Mouse (Mus musculus) induced T-regulatory cell, adult 2 months (primary cell): ENCODE results near the gene Bcorl1.
A peak's percentile ranks its signal among the peaks of the same experiment; 100 is the strongest.

Experiments used
- DNase-seq: peaks from one replicate; pipeline ENCODE4 v3.0.0-alpha.2; 2012; ENCODE audit warnings: low read depth

Bcorl1 gene

GRCm38 (mm10) chrX:48341141-48341540 is at the start of gene Bcorl1:
Gene Bcorl1 (plus strand): TSS chrX:48341358.
- peak; percentile 56 for DNase-seq

DNA sequence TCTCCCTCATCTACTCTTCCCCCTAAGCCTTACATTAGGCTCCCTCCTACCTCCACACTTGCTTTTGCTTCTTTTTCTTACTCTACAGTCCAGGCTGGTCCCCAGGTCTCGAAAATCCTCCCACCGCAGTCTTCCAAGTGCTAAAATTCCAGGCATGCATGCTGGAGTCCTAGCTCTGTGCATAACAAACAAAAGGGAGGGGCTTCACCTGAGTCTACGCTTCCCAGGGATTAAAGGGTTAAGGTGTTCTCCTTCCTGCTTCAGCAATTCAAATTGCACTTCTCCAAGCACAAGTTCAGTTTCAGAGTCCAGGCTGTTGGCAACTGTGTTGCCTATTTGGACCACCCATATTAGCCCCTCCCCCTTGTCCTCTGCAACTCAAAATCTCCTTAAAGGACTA is 49.7 kb upstream of the Bcorl1 start:
- no peak for DNase-seq

DNA sequence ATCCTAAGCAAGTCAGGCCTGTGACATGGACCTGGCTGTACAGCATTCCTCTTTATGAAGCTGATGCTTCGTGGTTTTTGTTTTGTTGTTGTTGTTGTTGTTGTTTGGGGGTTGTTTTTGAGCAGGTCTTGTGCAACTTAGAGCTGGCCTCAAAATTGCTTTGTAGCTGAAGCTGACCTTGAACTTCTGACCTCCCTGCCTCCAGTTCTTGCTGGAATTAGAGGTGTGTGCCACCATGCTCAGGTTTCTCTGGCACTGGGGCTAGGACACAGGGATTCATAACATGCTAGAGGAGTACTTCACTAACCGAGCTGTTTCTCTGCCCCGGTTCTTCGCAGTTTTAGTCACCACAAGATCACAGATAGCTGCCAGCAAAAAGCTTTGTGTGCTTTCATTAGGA is 35.8 kb upstream of the Bcorl1 start:
- DNase-seq: no peak

GRCm38 (mm10) chrX:48310706-48311517 is 30.2 kb upstream of the Bcorl1 start:
- DNase-seq: peak; percentile 34

DNA sequence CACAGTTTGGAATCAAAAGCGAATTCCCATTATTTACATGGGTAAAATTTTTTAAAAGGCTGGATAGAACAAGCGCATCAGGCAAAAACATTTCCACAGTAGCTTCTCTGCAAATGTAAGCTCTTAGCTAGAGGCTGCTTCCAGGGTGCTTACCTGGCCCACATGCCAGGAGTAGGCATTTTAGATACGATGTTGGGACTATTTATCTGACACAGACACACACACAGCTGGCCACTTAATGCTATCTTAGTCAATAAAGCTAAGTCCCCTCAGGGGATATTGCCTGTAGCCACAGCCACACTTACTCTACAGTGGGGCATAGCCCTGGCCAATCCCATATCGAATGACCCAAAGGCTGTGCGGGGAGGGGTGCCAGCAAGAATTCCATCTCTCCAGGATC is 29.4 kb upstream of the Bcorl1 start:
- no peak for DNase-seq

DNA sequence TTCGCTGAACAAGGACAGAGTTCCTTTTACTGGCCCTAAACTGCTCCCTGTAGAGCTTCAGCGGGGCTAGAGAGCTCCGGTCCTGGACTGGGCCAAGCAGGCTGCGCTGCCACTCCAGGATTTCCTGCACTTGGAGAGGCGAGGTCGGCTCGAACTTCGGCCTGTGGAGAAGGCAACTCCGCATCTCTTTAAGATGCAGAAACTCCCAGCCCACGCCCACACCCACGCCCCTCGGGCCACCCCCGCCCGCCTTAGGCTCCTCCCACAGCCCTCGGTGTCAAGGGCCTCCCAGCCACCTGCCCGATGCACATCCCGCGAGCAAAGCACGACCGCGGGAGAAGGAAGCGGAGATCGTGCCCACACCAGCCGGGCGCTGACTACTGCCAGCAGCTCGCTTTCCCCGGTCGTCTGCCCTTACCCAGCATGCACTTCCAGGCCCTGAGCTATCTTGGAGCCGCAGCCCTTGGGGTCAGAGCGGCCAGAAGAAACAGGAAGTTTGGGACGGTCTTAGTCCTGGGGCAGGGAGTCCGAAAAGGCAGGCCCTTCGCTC is 26.6 kb upstream of the Bcorl1 start:
- peak; percentile 88 for DNase-seq

DNA sequence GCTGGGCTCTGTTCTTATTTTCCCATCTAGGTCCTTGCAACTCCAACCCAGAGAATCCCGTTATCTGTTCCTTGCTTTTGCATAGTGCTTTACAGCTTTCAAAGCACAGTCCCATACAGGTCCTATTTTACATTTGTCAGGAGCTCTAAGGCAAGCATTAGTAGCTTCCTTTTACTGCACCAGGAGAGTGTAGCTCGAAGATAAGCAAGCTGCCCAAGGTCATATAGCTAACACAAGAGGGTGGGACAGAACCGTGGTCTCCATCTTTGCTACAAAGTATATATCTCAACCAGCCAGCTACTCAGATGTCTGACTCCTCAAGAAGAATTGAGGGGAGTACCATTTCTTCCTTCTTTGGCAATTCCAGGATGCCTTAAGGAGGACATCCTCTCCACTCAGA is 23.7 kb upstream of the Bcorl1 start:
- DNase-seq: no peak

DNA sequence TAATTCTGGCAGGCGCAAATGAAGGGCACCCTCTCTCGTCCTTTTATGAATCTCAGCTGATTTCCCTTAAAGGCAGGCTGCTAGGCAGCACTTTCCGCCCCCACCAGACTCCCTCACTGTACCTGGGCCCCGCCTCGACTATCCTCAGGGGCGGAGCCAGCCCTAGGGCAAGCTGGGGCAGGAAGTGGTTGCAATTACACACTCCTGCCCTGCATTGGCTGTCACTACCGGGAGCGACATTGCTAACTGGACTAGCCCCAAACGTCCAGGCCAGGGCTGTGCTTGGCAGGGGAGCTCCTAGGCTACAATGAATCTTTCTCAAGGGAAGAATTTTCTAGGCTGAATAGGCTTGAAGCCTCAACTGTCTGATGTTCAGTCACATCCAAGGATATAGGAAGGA is 23.0 kb upstream of the Bcorl1 start:
- peak; percentile 84 for DNase-seq

GRCm38 (mm10) chrX:48340441-48341049 is 613 bp upstream of the Bcorl1 start:
- peak; percentile 35 for DNase-seq

DNA sequence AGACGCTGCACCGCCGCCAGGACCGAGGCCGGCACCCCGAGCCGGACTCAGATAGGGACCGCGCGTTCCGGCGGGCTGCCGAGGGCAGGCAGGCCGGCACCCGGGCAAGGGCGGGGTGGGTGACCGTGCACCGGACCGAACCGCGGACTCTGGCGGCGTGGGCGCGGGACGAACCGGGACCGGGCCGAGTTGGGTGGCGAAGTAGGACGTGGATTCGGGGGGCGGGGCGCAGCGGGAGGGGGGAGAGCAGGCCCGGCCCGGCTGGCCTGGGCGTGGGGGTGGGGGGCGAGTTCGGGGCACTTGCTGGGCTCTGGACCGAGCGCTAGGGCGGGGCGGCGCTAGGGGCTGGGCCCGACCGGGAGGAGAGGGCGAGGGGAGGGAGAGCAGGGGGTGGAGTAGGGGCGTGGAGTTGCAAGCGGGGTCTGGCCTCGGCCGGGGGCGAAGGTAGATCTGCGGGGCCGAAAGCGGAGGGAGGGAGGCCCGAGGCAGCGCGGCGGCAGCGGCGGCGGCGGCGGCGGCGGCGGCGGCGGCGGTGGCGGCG is 533 bp downstream of the Bcorl1 start:
- DNase-seq: peak; percentile 34

DNA sequence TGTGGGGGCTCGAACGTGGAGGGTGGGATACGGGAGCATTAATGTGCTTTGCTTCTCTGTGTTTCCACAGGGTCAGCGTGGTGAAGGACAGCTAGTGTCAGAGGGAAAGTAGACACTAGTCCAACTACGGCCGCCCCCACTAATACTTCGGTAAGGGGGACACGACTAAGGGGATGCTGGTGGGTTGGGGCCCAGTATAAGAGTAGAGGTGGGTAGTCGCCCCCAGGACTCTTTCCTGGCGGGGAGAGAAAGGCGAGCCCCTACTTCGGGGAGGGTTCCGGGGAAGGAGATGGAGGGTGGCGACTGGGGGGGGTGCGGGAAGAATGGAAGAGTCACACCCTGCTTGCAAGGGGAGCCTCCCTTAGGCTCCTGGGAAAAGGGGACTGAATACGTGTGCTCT is 1.6 kb downstream of the Bcorl1 start:
- DNase-seq: no peak

DNA sequence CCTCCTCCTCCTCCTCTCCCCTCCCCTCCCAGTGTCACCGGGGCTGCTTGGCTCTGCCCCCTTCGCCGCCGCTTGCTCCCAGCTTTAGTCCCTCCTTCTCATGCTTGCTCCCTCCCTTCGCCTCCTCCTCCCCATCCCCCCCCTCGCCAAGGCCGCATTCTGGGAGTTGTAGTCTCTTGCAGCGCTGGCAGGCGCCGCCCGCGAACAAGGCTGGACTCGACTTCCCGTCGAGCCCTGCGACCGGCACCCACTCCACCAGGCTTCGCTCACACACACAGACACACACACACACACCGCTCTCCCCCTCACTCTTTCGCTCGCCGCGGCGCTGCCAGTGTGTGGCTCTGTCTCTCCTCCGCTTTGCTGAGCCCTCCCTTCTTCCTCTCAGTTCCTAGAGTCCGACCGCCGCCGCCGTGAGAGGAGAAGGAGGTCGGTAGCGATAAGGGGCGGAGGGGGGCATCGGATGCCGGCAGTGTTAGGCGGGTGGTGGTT is 2.3 kb downstream of the Bcorl1 start:
- peak; percentile 91 for DNase-seq

DNA sequence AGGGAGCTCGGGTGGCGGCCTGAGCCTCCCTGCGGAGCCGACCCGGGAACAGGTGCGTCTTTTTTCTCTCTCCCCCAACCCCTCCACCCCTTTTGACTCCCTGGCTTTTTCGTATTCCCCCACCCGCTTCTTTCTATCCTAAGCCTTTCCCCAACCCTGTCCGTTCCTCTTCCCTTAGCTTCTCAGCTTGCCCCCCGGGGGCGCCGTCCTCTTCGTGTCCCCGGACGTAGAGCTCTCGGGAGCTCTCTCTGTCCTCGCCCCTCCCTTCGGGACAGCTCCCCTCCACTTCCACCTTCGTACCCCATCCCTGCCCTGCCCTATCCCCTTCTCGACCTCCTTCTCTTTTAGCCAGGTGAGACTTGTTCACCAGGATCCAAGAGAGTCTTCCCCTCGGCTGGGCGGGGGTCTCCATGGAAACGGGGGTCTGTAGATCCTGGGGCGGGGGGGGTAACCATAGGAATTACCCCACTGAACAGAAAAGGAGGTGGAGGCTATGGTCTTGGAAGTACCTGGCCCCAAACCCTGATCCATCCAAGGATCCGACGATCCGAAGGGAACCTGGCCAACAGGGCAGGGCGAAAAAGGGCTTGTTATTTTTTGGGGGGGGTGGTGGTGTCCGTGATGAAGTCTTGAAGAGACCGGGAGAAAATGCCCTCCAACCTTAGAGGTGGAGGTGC is 2.9 kb downstream of the Bcorl1 start:
- DNase-seq: no peak

DNA sequence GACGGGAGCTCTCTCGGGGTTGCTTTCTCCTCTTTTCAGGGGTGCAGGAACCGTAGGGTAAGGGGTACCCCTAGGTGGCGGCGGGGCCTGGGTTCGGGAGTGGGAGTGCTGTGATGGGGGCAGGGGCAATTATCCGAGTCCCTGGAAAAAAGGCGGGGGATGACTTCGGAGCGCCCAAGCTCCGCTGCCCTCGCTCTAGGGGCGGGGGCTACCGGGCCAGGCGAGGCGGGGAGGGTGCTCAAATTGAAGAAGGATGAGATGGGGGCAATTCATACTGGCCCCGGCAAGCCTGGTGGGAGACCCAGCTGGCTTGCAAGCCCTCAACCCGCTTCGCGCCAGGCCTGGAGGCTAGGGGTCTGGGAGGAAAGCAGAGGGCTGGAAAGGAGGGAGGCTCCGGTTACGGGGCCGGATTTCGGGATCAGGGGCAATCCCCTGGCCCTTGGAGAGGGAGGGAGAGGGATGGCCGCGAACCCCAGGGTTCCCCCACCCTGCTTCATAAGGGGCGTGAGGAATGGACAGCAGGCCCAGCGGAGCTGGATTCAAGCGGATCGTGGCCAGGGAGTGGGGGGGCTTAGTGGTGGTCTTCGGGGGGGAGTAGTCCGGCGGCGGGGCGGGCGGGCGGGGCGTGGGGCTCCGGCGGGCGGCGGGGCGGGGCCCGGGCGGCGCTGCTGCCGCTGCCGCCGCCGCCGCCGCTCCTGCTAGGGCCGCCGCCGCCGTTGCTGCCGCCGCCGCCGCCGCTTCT is 3.7 kb downstream of the Bcorl1 start:
- DNase-seq: peak; percentile 27

DNA sequence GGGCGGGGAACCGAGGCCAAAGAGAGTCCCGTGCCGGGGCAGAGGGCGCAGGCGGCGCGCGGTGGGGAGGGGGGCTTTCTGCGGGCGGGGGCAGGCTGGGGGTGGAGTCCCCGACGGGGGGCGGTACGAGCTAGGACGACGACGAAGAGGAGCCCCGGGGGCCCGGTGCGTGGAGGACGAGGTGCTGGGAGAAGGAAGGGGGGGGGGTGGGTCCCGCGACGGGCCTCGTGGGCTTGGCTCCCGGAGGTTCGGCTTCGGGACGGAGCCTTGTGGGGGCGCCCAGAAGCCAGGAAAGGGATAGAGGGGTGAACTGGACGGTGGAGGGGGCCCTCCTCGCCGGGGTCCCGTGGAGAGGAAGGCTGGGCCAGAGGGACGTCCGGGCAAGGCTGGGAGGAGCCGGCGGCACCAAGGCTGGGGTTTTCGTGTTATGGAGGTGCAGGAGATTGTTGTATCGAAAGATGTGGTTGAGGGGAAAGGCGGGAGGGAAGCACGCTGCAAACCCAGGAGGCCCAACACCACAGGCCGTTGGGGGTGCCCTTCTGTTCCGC is 4.3 kb downstream of the Bcorl1 start:
- peak; percentile 60 for DNase-seq

- no peak for DNase-seq
Observed at GRCm38 (mm10) chrX:48355346-48355745, 14.2 kb downstream of the Bcorl1 start.

DNA sequence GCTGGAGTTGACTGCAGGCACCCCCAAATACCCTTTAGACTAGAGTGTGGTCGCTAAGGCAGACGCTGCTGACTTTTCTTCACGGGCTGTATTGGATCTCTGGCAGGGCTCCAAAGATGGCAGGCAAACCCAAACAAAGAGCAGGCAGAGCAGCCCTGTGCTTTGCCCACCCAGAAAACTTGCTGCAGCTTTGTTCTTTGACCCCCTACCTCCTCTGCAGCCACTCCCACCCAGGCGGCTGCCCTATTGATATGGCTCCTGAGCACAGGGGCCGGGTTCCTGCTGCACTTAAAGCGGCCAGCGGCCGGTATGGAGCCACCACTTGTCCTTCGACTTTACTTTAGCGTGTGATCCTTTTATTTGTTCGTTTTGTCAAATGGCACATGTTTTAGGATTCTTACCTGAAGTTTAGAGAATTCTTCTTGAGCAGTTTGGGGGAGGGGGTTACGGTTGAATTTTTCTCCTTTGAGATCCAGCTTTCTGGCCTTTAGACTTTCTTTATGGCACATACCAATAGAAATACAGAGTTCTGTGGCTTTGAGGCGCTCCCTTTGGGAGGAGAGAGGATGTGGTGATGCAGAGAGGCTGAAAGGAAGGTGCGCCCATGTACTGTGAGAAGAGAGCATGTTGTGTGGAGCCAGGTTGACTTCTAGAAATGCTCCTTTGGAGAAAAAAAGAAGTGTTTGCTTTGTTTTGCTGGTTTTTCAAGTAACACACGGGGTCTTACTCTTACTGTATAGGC is 24.8 kb downstream of the Bcorl1 start:
- no peak for DNase-seq

DNA sequence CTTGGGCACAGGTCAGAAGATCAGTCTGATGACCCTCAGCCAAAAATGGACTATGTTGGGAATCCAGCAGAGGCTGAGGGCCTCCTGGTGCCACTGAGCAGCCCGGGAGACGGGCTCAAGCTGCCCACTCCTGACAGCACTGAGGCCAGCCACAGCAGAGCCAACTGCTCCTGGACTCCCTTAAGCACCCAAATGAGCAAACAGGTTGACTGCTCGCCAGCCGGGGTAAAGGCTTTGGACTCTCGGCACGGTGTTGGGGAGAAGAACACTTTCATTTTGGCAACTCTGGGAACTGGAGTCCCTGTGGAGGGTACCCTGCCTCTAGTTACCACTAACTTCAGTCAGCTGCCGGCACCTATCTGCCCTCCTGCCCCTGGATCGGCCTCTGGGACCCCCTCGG is 26.7 kb downstream of the Bcorl1 start:
- DNase-seq: no peak

DNA sequence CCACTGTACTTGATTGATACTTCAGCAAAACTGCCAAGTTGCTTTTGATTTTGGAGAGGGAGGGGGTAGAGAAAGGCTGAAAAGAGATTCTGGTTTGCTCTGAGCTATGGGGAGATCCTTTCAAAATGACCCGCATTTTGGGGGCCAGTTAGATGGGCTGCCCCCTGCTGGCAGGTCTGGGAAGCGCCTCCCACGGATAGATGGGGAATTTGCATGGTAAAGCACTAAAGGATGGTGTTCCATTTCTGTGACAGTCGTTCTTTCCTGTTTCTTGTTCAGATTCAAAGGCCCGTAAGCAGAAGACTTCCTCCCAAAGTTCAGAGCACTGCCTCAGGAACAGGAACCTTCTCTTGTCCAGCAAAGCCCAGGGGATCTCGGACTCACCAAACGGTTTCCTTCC is 42.5 kb downstream of the Bcorl1 start:
- peak; percentile 64 for DNase-seq

GRCm38 (mm10) chrX:48385927-48386326 is 44.8 kb downstream of the Bcorl1 start:
- DNase-seq: no peak

DNA sequence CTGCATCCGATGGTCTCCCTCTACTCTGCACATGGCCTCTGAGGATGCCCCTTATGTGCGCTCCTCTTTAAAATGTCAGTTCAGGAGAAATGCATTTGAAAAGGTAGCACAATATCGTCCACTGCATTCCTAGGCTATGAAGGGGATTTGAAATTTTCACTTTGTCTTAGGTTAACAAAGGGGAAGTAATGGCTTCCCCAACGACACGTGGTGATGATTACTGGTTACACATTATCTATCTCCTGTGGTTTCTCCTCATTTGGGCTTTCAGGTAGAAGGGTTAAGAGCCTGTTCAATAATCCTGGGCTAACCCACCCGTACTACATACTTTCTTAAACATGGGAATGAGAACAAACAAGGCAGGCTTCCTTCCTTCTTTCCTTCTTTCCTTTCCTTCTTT is 48.2 kb downstream of the Bcorl1 start:
- no peak for DNase-seq
